ENCODE assay signal across 8 mouse cellular contexts in genomic region chr12:35046999-35047319, GRCm38 (mm10). TPM values are rescaled to one million over a fixed set of nuclear protein-coding genes. Genes with fewer than 3 reads are reported as not detected.
DNase-seq lines count a peak whose midpoint lies in the region; ATAC-seq and TF ChIP-seq lines count a peak whose summit lies in the region.

Gene Snx13, plus strand, starts transcription at chr12:35047186.

- no peak for TF ChIP-seq CTCF in CH12.LX (conservative IDR thresholded peaks at IDR 0.05 in 1 of 2, IDR thresholded peaks at IDR 0.05 in 1 of 2; ENCODE audit: low read depth in 2 of 2, low read length in 2 of 2)
- no peak for TF ChIP-seq CTCF in stomach, postnatal 0 days (IDR thresholded peaks at IDR 0.05; ENCODE audit: low read depth)

- H3K4me2 ChIP-seq in CH12.LX (ENCODE audit: insufficient read depth, low read depth, poor library complexity, severe bottlenecking), result peak within 1 kb of the TSS; percentile 61
- H3K4me2 ChIP-seq in forebrain, embryonic 11.5 days (ENCODE audit: low read depth, low read length, severe bottlenecking), result peak within 1 kb of the TSS; percentile 81
- H3K4me2 ChIP-seq in heart, embryonic 16.5 days (ENCODE audit: low read depth, low read length), result peak within 1 kb of the TSS; percentile 78
- H3K4me2 ChIP-seq in liver, embryonic 15.5 days, result peak within 1 kb of the TSS; percentile 80
- H3K4me2 ChIP-seq in neural tube, embryonic 11.5 days (ENCODE audit: low read depth), result peak within 1 kb of the TSS; percentile 55
- peak within 1 kb of the TSS; percentile 58 for H3K4me2 ChIP-seq in stomach, postnatal 0 days (replicated peaks; ENCODE audit: low read depth)

- in situ Hi-C loops in CH12.LX (cut with MboI; ENCODE audit: low pct_ligation_motif_present, low pct_unique_long_range_greater_than_20kb, low sequenced_read_pairs), result no loop called here

- peaks cover 7 to 29% of the 10 kb centered on the region in 2 experiments for H3K4me1 ChIP-seq in CH12.LX (ENCODE audit: control insufficient read depth in 1 of 2, insufficient read depth in 2 of 2)
- peaks cover 7% of the 10 kb centered on the region; the same call in 1 of the 2 replicates for H3K4me1 ChIP-seq in forebrain, embryonic 11.5 days (replicated peaks; ENCODE audit: control insufficient read depth, insufficient read depth, low read length)
- H3K4me1 ChIP-seq in heart, embryonic 16.5 days (ENCODE audit: control insufficient read depth, insufficient read depth, low read length), result peaks cover 21% of the 10 kb centered on the region
- H3K4me1 ChIP-seq in liver, embryonic 15.5 days (replicated peaks), result peaks cover 21% of the 10 kb centered on the region
- peaks cover 4% of the 10 kb centered on the region; the same call in 1 of the 2 replicates for H3K4me1 ChIP-seq in neural tube, embryonic 11.5 days (ENCODE audit: control insufficient read depth, insufficient read depth, low read length)
- no peaks in the 10 kb centered on the region for H3K4me1 ChIP-seq in stomach, postnatal 0 days (replicated peaks; ENCODE audit: control insufficient read depth, insufficient read depth)

- WGBS in forebrain, embryonic 11.5 days, result 0% methylated on average over 51 of the region's 51 CpGs
- WGBS in heart, embryonic 16.5 days, result under 1% methylated on average over 51 of the region's 51 CpGs
- under 1% methylated on average over 51 of the region's 51 CpGs for WGBS in liver, embryonic 15.5 days (ENCODE audit: insufficient replicate concordance)
- WGBS in neural tube, embryonic 11.5 days, result 0% methylated on average over 42 of the region's 51 CpGs
- WGBS in stomach, postnatal 0 days, result under 1% methylated on average over 48 of the region's 51 CpGs

- peak within 1 kb of the TSS; percentile 85 for H3K9ac ChIP-seq in CH12.LX (ENCODE audit: insufficient read depth, low read depth)
- peak within 1 kb of the TSS; percentile 90 for H3K9ac ChIP-seq in forebrain, embryonic 11.5 days (ENCODE audit: low read length)
- peak within 1 kb of the TSS; percentile 98 for H3K9ac ChIP-seq in heart, embryonic 16.5 days (ENCODE audit: low read length)
- peak within 1 kb of the TSS; percentile 94 for H3K9ac ChIP-seq in liver, embryonic 15.5 days
- peak within 1 kb of the TSS; percentile 93 for H3K9ac ChIP-seq in neural tube, embryonic 11.5 days (ENCODE audit: low read length)
- peak within 1 kb of the TSS; percentile 88 for H3K9ac ChIP-seq in stomach, postnatal 0 days (ENCODE audit: low read length)

- H3K36me3 ChIP-seq in CH12.LX (replicated peaks in 1 of 2; ENCODE audit: control insufficient read depth in 1 of 2, insufficient read depth in 1 of 2, low read length in 1 of 2), result no peaks in the 10 kb centered on the region
- H3K36me3 ChIP-seq in forebrain, embryonic 11.5 days (ENCODE audit: control insufficient read depth, insufficient read depth, low read length), result no peaks in the 10 kb centered on the region
- no peaks in the 10 kb centered on the region for H3K36me3 ChIP-seq in heart, embryonic 16.5 days (ENCODE audit: control insufficient read depth, insufficient read depth)
- no peaks in the 10 kb centered on the region for H3K36me3 ChIP-seq in liver, embryonic 15.5 days (replicated peaks)
- H3K36me3 ChIP-seq in neural tube, embryonic 11.5 days (ENCODE audit: control insufficient read depth, insufficient read depth, low read length), result no peaks in the 10 kb centered on the region
- H3K36me3 ChIP-seq in stomach, postnatal 0 days (ENCODE audit: control insufficient read depth, insufficient read depth, low read length), result no peaks in the 10 kb centered on the region

- TF ChIP-seq RAD21 in CH12.LX (IDR thresholded peaks at IDR 0.05; ENCODE audit: low read depth, low read length), result no peak

- TF ChIP-seq POLR2A in CH12.LX (IDR thresholded peaks at IDR 0.05; ENCODE audit: low read depth, low read length), result peak; percentile 82

- DNase-seq in CH12.LX (ENCODE audit: extremely low read depth), result peak; percentile 80
- peak; percentile 75 for DNase-seq in c-Kit-positive CD71-negative TER-119-negative erythroid progenitor cells, embryonic 14.5 days (ENCODE audit: low read depth)
- peak; percentile 96 for DNase-seq in forebrain, embryonic 11.5 days (ENCODE audit: low spot score)
- peak; percentile 91 to 95 for DNase-seq in kidney, postnatal 36 days
- peak; percentile 96 for DNase-seq in neural tube, embryonic 11.5 days (ENCODE audit: low spot score)
- peak; percentile 92 for DNase-seq in stomach, postnatal 0 days (ENCODE audit: low spot score)

- H3K27me3 ChIP-seq in CH12.LX (replicated peaks), result no peaks in the 10 kb centered on the region
- no peaks in the 10 kb centered on the region for H3K27me3 ChIP-seq in forebrain, embryonic 11.5 days (ENCODE audit: control insufficient read depth, insufficient read depth, low read length)
- no peaks in the 10 kb centered on the region for H3K27me3 ChIP-seq in heart, embryonic 16.5 days (ENCODE audit: control insufficient read depth, insufficient read depth, low read length)
- H3K27me3 ChIP-seq in liver, embryonic 15.5 days, result no peaks in the 10 kb centered on the region
- no peaks in the 10 kb centered on the region for H3K27me3 ChIP-seq in neural tube, embryonic 11.5 days (ENCODE audit: control insufficient read depth, insufficient read depth, low read length)
- H3K27me3 ChIP-seq in stomach, postnatal 0 days (ENCODE audit: control insufficient read depth, insufficient read depth, low read length), result no peaks in the 10 kb centered on the region

- no peak for TF ChIP-seq EP300 in CH12.LX (IDR thresholded peaks at IDR 0.05; ENCODE audit: low read length)
- no peak for TF ChIP-seq EP300 in stomach, postnatal 0 days (optimal IDR thresholded peaks at IDR 0.05)

- H3K9me3 ChIP-seq in CH12.LX (replicated peaks; ENCODE audit: low read length), result no peaks in the 10 kb centered on the region
- no peaks in the 10 kb centered on the region for H3K9me3 ChIP-seq in forebrain, embryonic 11.5 days (ENCODE audit: control insufficient read depth, low read length)
- H3K9me3 ChIP-seq in heart, embryonic 16.5 days (replicated peaks; ENCODE audit: control insufficient read depth, low read length), result no peaks in the 10 kb centered on the region
- no peaks in the 10 kb centered on the region for H3K9me3 ChIP-seq in liver, embryonic 15.5 days (replicated peaks)
- H3K9me3 ChIP-seq in neural tube, embryonic 11.5 days (ENCODE audit: control insufficient read depth, low read length), result no peaks in the 10 kb centered on the region
- no peaks in the 10 kb centered on the region for H3K9me3 ChIP-seq in stomach, postnatal 0 days (ENCODE audit: control insufficient read depth, low read length)

- H3K27ac ChIP-seq in CH12.LX (ENCODE audit: insufficient read depth, low read depth), result peak within 1 kb of the TSS; percentile 67
- peak within 1 kb of the TSS; percentile 80 for H3K27ac ChIP-seq in forebrain, embryonic 11.5 days (ENCODE audit: low read depth, low read length)
- peak within 1 kb of the TSS; percentile 97 for H3K27ac ChIP-seq in heart, embryonic 16.5 days (ENCODE audit: low read length)
- H3K27ac ChIP-seq in liver, embryonic 15.5 days (replicated peaks), result peak within 1 kb of the TSS; percentile 95
- peak within 1 kb of the TSS; percentile 88 for H3K27ac ChIP-seq in neural tube, embryonic 11.5 days (ENCODE audit: low read depth, low read length)
- peak within 1 kb of the TSS; percentile 99 for H3K27ac ChIP-seq in stomach, postnatal 0 days (replicated peaks)

- peak; percentile 98 for ATAC-seq in forebrain, embryonic 11.5 days (replicated peaks; ENCODE audit: low FRiP score)
- peak; percentile 97 for ATAC-seq in heart, embryonic 16.5 days (replicated peaks; ENCODE audit: extremely low read depth, insufficient read depth, low FRiP score)
- ATAC-seq in liver, embryonic 15.5 days (ENCODE audit: insufficient read depth), result peak; percentile 94
- ATAC-seq in neural tube, embryonic 11.5 days (ENCODE audit: insufficient read depth, low FRiP score, low TSS enrichment), result peak; percentile 96
- peak; percentile 97 for ATAC-seq in stomach, postnatal 0 days (ENCODE audit: low FRiP score, low TSS enrichment)

- H3K4me3 ChIP-seq in CH12.LX (replicated peaks in 1 of 3; ENCODE audit: low read depth in 2 of 3, low read length in 2 of 3, poor library complexity in 1 of 3), result peak within 1 kb of the TSS; percentile 78 to 94 (median 91)
- peak within 1 kb of the TSS; percentile 88 for H3K4me3 ChIP-seq in forebrain, embryonic 11.5 days (ENCODE audit: low read depth, low read length)
- H3K4me3 ChIP-seq in heart, embryonic 16.5 days (ENCODE audit: low read length), result peak within 1 kb of the TSS; percentile 98
- peak within 1 kb of the TSS; percentile 96 for H3K4me3 ChIP-seq in liver, embryonic 15.5 days (replicated peaks)
- peak within 1 kb of the TSS; percentile 95 for H3K4me3 ChIP-seq in neural tube, embryonic 11.5 days (ENCODE audit: low read depth, low read length)
- peak within 1 kb of the TSS; percentile 95 for H3K4me3 ChIP-seq in stomach, postnatal 0 days (ENCODE audit: low read depth, low read length)

- dilution Hi-C loops in CH12.LX (cut with MboI; ENCODE audit: extremely low pct_ligation_motif_present, extremely low pct_unique_long_range_greater_than_20kb, low sequenced_read_pairs), result no loop called here

- peaks cover 20% of the 10 kb centered on the region for H3K79me2 ChIP-seq in CH12.LX (replicated peaks; ENCODE audit: control insufficient read depth, extremely low read depth, insufficient read depth, poor library complexity, severe bottlenecking)

TF ChIP-seq in CH12.LX, 34 proteins besides CTCF, POLR2A, EP300 and RAD21 (continues in another document):
- peak; percentile 72; the same call in 1 of the 2 replicates for TF ChIP-seq UBTF (IDR thresholded peaks at IDR 0.05; ENCODE audit: low read depth, low read length)
- TF ChIP-seq NRF1 (IDR thresholded peaks at IDR 0.05; ENCODE audit: low read depth, low read length), result peak; percentile 74
- TF ChIP-seq KAT2A (IDR thresholded peaks at IDR 0.05; ENCODE audit: insufficient replicate concordance, low read length), result no peak
- no peak for TF ChIP-seq PAX5 (IDR thresholded peaks at IDR 0.05; ENCODE audit: low read length)
- no peak for TF ChIP-seq ZNF384 (IDR thresholded peaks at IDR 0.05; ENCODE audit: low read depth, low read length)
- no peak for TF ChIP-seq MEF2A (IDR thresholded peaks at IDR 0.05; ENCODE audit: borderline replicate concordance, low read depth, low read length)
- no peak for TF ChIP-seq POLR2AphosphoS2 (IDR thresholded peaks at IDR 0.05; ENCODE audit: low read depth, low read length)
- no peak for TF ChIP-seq MYC (IDR thresholded peaks at IDR 0.05; ENCODE audit: low read depth, low read length)
- no peak for TF ChIP-seq CHD2 (IDR thresholded peaks at IDR 0.05; ENCODE audit: low read length)

RNA-seq across cellular contexts. Expression of gene Snx13, which starts in this region (rescaled TPM):
- total RNA-seq in CH12.LX (2012; rRNA removed) (7.0 and 7.6 TPM in 2 replicates), CH12.LX (2014; rRNA removed) (11.2 and 12.2 TPM in 2 replicates)
- polyA plus RNA-seq in CH12.LX (2012; ENCODE audit: insufficient read length, low read depth), result 11.4 and 13.5 TPM in 2 replicates
- 19.2 and 24.4 TPM in 2 replicates for polyA plus RNA-seq in forebrain, embryonic 11.5 days (2014; fragmentation: Nextera tagmentation; extraction: Ambion mirVana)
- polyA plus RNA-seq in heart, embryonic 16.5 days (2015; fragmentation: Nextera tagmentation; extraction: Ambion mirVana), result 33.8 and 36.1 TPM in 2 replicates
- 6.7 and 9.2 TPM in 2 replicates for polyA plus RNA-seq in liver, embryonic 15.5 days (2015; fragmentation: Nextera tagmentation; extraction: Ambion mirVana)
- 23.7 and 23.8 TPM in 2 replicates for polyA plus RNA-seq in neural tube, embryonic 11.5 days (2014; fragmentation: Nextera tagmentation; extraction: Ambion mirVana)
- 16.8 and 17.8 TPM in 2 replicates for polyA plus RNA-seq in stomach, postnatal 0 days (2015; fragmentation: Nextera tagmentation; extraction: Ambion mirVana)

Comparison
In these comparisons a context has a peak if more than half of its experiments do, and no peak if none do; other contexts are left out.
1. Peak in every context shown above with its lines: DNase-seq, ATAC-seq, H3K4me3 ChIP-seq and H3K27ac ChIP-seq.